Mouse (Mus musculus) naive thymus-derived CD4-positive, alpha-beta T cell, adult 2 months (primary cell): ENCODE results near the gene Kcnh1.

Source experiments
- DNase-seq: peaks from one replicate; pipeline ENCODE4 v3.0.0-alpha.2; 2011; ENCODE audit warnings: low read depth

Gene Kcnh1

DNA sequence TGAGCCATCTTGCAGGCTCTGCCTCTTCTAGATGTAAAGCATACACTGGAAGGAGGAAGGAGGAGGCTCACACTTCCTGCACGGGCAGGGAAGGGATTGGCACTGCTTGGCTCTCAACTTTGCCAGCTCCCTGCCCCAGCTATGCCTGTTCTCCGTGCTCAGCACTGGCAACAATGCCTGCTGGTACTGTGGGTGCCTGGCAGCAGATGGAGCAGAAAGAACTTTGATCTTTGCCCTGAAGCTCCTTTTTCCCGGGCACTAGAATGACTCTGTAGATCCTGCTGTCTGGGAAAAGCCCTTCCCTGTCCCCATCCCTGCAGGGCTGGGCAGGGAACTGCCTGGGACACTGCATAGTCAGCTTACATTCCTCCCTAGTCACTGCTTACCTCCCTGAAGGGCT lies 225.2 kb downstream of the Kcnh1 start:
- DNase-seq = no peak

DNA sequence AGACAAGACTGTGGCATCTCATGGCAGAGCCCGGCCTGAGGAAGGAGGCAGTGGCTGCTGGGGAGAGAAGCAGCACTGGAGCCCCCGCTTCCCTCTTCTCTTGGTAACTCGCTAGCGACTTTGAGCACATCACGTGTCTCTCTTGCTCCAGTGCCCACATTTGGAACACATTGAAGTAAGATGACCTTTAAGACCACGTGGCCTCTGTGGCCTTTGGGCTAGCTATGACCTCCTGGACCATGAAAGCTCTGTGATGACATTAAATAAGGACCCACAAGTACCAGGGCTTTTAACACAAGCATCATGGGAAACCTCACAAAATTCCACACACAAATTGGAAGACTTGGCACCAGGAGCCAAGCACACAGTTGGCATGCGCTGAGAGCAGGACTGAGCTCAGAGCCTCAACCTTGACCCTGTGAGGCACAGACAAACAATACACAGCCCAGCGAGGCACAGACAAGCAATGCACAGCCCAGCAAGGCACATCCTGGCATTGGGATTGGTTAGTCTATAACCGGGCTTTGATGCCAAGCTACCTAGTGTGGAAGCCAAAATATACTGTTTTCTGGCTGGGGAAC lies 225.8 kb downstream of the Kcnh1 start:
- DNase-seq = no peak

DNA sequence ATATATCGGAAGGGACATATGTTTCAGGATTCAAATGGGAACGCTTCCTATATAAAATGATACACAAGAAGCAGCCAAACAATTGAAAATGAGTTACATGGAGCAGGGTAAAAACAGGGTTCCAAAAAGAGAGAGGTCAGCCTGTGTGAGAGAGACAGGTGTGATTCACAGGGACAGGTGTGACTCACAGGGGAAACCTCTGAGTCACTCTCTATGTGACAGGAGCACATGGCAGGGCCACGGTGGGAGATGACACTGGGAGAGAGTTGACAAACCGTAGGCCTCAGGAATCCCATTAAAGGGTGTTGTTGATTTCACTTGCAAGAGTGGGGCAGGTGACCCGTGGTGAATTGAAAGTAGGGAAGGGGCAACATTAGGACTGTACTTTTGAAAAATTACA lies 228.6 kb downstream of the Kcnh1 start:
- no peak for DNase-seq

DNA sequence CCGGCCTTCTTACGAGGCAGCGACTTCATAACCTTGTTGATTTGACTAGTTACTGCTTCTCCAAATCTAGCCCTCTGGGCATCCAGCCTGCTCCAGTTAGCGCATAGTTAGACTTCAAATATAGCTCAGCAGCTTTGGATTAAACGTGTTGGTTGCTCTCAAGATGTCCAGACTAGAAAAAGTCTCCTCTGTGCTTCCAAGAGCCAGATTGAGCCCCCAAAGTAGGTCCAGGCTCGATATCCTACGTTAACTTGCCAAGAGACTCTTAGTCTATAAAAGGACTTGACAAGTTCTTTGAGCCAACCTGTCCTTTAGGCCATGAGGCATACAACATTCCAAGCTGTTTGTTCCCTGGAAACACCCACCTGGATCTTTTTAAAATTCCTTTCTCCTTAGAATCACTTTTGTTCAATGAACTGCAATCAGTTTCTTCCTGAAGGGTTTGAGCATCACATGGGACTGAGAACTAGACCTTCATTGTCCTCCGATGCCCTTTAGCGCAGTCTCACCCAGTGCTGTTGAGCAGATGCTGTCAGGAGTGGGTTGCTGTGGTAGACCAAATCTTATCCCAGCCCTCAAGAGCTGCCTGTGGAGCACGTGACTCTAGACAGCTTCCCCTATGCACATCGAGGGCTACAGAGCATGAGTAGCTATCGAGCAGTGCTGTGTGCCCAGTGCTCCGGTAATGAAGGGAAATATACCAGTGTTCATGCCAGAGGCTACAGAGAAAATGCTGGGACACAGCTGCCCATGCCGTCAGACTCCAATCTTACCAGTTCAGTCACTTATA lies 231.0 kb downstream of the Kcnh1 start:
- DNase-seq = no peak

DNA sequence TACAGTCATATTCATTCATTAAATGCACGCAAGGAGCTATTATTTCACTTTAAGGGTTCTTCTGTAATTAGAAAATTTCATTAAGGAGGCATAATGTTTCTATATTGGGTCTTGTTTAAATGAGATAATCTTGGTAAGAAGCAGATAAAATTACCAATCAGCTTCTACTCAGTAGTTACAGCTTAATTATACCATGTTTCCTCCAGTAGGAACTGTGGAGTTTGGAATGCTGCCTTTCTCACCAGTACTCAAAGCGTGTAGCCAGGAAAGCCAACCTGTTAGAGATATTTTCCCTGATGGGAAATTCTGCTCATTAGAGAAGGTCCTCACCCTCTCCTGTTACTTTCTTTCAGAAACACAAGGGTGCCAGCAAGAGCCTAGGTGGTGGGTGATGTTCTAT lies 240.8 kb downstream of the Kcnh1 start:
- DNase-seq = no peak

DNA sequence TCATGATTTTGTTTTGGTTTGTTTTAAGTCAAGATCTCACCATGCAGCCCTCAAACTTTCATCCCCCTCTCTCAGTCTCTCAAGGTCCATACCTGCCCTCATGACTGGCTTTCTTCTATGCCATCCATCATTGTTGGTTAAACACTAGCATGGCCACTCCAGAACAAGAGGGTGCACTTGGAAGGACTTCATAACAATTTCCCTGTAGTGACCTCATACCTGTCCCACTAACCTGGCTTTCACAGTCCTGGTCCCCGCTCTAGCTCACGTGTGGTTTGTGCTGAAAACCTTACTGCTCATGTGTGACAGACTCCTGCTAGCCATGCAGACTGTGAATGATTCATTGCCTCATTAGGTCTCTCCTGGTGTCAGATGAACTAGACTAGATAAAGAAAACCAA lies 244.9 kb downstream of the Kcnh1 start:
- DNase-seq = no peak

DNA sequence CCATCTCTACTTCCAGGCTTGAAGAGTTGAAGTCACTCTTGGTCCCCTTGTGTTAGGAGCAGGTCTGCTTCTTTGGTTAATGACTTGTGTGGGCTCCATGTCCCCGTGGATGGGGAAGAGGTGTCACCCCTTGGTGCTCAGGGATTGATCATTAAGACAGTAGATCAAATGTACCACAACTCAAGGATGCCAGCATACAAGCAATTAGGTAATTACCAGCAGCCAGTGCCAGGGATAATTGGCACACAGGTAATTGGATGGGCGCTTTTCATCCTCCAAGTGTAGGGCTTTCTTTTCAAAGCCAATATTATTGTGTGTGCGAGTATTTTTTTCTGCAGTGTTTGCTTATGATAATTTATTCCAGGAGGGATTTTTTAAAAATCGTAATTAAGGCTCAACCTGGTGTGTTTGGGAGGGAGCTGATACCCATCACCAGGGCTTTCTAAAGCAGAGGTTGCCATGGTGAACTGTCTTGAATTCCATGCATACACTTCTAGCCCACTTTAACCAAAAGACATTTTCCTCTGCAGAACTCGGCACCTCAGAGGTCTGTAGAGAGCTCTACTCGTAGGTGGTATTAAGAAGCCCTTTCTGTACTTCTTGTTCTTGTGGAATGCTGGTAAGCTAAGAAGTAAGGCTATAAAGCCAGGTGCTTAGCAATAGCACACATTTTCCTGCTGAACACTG lies 248.7 kb downstream of the Kcnh1 start:
- DNase-seq = no peak

DNA sequence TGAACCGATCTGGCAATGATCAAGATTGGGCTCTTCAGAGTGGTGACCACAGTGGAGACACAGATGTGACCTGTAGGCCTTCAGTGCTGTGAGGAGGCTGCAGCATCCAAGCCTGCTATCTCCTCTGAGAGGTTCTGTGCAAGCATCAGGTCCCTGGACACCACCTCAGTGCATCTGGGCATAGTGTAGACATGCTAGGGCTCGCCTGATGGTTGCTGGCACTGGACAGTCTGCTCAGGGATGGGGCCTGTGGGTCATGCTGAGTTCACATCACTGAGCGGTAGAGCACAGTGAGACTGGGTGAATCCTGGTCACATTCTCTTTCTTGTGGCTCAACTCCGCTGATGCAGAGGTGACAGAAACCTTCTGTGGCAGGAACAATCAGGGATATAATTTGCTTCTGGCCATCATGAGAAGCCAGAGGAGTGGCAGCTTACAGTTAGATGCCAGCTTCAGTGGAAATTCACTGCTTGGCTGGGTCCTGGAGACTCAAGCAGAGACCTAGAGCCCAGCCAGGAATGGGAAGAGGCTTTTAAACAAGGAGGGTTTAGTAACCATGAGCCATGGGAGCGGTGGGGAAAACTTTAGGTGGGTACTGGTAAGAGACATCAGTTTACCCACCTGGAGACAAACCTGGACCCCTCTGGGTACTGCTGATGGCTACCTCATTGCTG lies 252.3 kb downstream of the Kcnh1 start:
- DNase-seq = no peak

DNA sequence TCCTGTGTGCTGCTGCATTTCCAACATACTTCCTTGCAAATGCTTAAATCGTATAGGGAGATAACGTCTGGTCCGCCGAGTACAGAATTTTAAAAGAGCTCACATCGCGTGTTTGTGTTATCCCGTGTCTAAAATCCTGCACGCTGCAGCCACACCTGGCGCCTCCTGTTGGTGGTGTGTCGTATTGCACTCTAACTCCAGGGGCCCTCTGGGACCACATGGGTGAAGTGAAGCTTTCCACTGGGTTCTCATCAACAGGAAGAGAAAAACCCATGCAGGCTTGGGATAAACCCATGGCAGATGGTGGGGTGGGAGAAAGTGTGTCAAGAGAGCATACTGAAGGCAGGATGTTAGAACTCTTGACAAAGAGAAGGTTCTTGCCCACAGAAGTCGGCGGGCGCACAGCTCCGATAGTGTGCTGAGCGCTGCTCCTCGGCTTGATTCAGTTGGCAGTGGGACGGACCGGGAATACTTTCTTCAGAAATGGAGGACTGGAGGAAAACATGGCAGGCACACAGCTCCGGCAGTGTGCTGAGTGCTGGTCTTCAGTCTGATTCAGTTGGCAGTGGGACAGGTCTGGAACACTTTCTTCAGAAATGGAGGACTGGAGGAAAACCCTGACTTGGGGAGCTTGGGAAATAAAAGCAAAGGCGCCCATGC lies 253.6 kb downstream of the Kcnh1 start:
- no peak for DNase-seq

DNA sequence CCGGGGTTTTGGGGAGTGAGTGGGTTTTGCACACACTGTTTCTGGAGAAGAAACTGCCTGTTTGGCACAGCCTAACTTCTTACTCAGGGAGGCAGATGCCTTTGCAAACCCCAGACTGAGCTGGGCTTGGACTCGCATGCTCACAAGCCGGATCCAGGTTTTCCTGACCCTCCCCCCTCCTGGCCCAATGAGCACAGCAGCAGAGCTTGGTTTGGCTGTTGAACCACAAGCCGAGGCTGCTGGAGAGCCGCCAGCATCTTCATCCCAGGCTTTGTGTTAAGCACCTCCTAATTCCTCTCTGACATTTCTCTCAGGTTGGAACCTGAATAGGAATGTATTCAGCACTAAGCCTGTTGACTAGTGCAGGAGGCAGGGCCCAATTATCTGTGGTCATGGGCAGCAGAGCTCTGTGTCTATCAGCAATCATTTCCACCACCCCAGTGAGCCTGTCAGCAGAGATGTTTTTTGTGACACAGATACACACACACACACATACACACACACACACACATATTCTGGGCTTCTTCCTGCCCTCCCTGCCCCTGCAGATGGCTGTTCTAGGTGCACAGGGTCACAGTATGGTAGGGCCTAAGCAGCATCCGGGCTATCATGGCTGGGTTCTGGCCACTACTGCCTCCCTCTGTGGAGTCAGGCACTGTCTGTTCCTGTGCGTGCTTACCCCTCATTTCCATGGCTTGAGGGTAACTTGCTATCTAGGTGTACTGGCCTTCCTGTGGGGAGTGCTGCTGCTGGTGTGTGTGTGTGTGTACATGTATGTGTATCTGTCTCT lies 254.3 kb downstream of the Kcnh1 start:
- DNase-seq = no peak

DNA sequence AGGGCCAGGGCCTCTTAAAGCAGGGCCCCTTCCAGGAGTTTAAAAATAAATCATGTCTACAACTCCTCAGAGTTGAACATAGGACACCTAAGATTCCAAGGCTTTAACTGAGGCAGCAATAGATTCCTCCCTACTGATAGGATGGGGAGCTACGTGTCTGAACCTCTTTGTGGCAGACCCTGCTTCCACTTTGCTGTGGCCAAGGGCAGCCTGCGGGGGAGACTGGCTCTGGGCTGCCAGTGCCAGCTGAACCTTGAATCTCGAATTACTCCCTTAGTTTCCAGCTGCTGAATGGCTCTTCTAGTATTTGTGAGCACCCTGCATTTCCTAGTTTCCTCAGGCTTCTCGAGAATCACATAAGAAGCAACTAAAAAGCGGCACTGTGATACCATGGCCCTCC lies 255.6 kb downstream of the Kcnh1 start:
- no peak for DNase-seq

DNA sequence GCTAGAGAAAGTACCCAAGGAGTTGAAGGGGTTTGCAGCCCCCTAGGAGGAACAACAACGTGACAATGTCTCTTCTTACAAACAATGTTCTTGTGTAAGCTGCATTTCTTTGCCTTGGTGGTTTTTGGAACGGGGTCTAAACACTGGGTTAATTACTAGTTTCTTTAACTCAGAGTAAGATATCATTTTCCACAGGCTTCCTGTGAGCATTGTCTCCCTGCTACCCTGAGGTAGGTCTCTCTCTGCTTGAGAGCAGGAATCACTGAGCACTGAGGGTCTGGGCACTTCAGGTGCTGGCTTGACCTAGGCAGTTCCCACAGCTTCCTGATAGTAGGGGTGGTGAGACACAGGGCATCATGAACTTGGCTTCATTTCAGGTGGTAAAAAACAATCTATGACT lies 257.1 kb downstream of the Kcnh1 start:
- DNase-seq = no peak

DNA sequence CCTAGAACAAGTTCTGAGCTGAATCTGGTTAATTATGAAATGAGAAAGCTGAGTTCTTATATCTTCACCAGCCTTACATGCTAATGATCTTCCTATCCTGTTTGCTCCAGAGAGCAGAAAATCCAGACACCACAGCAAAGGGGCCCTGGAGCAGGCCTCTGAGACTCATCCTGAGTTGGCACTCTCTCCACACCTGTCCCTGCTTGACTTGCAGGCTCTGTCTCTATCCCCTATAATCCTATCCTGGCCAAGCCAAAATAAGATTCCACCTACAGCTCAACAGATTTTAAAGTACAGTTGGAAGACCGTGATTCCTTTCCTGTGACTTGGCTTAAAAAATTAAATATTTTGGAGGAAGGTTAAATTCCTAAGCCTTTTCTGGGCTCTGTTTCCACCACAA lies 257.9 kb downstream of the Kcnh1 start:
- DNase-seq = no peak

DNA sequence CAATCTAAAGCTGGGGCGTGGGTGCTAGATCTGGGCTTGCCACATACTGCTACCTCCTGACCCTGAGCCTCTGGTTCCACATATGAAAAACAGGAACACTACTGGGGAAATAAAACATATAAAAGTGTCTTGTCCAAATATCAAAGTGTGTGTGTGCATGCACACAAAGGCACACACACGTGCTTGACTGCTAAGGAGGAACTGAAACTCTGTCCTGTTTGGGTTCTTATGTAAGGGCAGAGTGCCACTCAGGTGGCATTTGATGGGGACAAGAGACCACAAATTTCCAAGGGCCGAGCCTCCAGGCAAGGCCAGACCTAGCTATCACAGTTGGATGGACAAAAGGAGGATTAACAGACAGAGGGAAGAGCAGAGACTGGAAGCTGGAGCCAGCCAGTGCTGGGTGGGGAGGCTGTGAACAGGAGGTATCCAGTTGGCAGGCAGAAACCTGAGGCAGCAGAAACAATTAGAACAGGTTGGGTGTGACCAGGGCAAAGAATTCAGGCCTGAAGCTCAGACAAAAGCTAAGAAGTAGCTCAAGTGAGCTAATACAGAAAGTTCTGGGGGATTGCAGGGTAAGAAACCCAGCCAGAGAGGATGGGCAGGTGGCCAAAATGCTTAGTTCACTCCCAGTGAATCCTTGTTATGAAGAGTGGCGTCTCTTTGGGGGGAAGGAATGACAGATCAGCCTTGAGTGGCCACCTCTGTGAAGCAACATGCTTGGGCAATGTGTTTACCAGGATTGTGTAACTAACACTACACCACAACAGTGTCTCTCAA lies 259.2 kb downstream of the Kcnh1 start:
- no peak for DNase-seq

DNA sequence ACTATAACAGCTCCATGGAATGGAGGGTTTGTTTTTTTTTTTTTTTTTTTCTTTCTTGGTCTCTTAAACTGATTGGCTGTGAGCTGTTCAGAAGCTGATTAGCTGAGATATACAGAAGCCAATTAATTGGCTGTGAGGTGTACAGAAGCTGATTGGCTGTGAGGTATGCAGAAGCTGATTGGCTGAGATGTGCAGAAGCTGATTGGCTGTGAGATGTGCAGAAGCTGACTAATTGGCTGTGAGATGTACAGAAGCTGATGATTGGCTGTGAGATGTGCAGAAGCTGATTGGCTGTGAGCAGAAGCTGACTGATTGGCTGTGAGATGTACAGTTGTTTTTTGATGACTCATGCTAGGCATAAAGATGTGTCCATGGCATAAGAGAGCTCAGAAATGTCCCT lies 259.9 kb downstream of the Kcnh1 start:
- no peak for DNase-seq

DNA sequence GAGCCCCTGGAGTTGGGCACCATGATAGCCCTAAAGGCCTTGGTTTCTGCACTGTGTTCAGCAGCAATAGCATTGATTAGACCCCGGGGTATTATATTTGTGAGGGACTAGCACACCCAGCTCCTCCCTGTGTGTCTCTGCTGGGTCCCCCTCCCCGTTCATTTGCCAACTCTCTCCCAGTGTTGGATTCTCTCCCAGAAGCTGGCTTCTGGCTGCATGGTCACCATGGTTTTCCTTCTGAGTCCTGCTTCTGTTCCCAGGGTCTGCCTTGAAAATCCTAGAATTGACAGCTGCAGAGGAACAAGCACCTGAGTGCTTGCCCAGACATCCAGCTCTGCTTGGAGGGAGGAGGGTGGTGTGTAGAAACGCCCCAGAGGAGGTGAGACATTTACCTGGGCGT lies 261.1 kb downstream of the Kcnh1 start:
- DNase-seq = no peak

DNA sequence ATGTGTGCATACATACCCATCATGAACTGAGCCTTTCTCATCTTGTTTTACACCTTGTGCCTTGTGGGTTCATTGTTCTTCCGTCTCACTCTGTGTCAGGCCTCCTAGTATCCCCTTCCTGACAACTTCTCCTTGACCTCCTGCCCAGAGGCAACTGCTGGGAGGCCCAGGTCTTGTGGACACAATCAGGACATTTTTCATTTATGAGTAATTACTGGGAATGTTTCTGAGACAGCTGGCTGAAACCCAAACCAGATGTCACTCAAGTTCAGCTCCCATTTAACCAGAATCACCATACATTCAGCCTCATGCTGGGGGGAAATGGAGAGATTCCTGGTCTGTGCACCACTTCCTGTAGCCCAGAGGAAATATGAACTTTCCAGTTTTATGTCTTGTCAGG lies 263.9 kb downstream of the Kcnh1 start:
- DNase-seq = no peak

DNA sequence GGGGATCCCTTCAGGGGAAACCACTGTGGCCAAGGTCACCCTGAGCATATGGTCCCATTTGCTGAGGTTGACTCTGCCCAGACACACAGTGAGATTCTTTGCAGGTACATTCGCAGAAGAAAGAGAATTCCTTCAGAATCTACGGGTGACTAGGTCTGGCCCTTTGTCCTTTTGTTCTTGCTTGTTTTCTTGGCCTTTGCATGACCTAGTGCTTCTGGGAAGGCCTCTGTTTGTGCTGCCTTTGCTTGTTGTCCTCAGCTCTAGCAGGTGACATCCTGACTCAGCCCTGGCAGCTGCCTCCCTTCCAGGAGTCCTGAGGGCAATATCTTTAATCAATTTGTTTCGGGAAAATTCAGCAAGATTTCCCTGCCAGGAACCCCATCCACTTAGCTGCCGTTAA lies 264.4 kb downstream of the Kcnh1 start:
- DNase-seq = no peak

DNA sequence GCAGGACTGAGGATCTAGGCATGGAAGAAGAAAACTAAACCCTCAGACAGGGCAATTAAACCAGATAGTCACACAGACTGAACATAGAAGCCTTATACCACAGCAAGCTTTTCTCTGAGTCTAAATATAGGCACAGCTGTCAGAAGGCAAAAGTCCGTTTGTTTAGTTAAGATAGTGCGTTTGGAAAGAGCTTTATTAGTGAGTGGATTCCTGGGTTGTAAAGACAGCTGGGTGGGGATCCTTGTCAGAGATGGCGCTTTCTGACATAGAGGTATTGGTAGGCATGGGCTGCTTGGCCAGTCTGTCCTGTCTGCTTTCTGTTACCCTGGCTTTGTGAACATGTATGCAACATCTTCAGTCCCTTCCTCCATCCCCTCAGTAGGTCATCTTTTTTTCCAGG lies 266.5 kb downstream of the Kcnh1 start:
- DNase-seq = no peak

DNA sequence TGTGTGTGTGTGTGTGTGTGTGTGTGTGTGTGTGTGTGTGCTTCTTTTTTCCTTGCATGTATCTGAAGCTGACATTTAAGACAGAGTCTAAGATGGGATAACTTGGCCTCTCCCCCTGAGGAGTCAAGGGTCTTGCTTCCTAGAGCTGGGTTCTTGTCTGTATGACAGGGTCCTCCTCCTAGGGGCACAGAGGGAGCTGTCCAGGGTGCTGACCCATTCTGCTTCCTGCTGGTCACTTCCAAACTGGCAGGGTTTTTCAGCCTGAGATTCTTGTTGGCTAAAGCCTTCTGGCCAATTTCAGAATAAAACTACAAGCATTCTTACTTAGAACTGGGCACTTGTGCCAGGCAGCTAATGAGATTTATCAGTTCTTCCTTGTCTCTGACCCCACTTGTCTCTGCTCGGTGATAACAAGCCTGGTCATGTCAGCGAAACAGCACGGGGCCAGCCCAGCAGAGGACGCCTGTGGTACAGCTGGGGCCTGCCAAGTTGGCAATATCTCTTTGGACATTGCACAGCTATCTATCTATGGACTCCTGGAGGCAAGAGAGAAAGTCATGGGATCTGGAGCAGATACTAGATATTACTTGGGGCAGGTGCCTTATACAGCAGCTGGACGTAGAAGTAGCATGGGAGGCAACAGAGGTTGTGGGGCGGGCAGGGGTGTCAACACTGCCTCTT lies 267.1 kb downstream of the Kcnh1 start:
- DNase-seq = no peak
